Mouse (Mus musculus) left cerebral cortex, adult 2 months (tissue): ENCODE results near the gene Gm867. TPM values are rescaled to one million over a fixed set of nuclear protein-coding genes. Genes with fewer than 3 reads are reported as not detected.

Experiments used
- DNase-seq, 2 experiments: peaks; one replicate each; pipeline ENCODE4 v3.0.0; 2021 to 2022; ENCODE audit warnings: low spot score in 2 of 2, mixed read lengths in 1 of 2; ENCODE audit errors: extremely low spot score in 1 of 2
- H3K27ac ChIP-seq: fragments of 200-600 bp; 2 replicates; pipeline ENCODE4 v1.8.1; 2022
- H3K4me3 ChIP-seq: fragments of 200-600 bp; 2 replicates; pipeline ENCODE4 v1.8.1; 2022
- CTCF ChIP-seq: fragments of 200-600 bp; IDR thresholded peaks from 2 replicates; pipeline ENCODE4 v1.8.1; 2022; ENCODE audit warnings: antibody characterized with exemption, mild to moderate bottlenecking, moderate library complexity
- intact Hi-C: fragments of 180-260 bp; cut with DNase I; formaldehyde crosslinking; loops from one replicate; pipeline ENCODE4 v1.15.1; 2025
- total RNA-seq, 2 experiments: library from RNA; stranded (reverse); gene quantifications; 2 replicates each; pipeline ENCODE4 v1.2.3; 2021

Gene Gm867
- total RNA-seq, 2 experiments from 2014 or later, result 0.51 TPM; not detected in 1

GRCm38 (mm10) chr10:75934991-75935390 is 5.5 kb downstream of the Gm867 start:
- DNase-seq, result no peak
- no peak overlapping the region for H3K4me3 ChIP-seq
- H3K27ac ChIP-seq, result no peak overlapping the region
- intact Hi-C loops, result loop anchor here (5.0 kb wide), 1 partner anchor 38 kb away; no protein-coding TSS in a partner anchor
- TF ChIP-seq CTCF, result no peak

- no peak within 1 kb of the TSS for H3K27ac ChIP-seq
- intact Hi-C loops, result no loop called here
- H3K4me3 ChIP-seq, result peak within 1 kb of the TSS; percentile 59
- DNase-seq, result no peak
- no peak for TF ChIP-seq CTCF
These were observed 7.6 kb downstream of the Gm867 start, which contains the start of gene Chchd10 for GRCm38 (mm10) chr10:75932891-75933290. Gene Chchd10 (plus strand): TSS chr10:75933130.

GRCm38 (mm10) chr10:75932081-75932678 is 8.3 kb downstream of the Gm867 start:
- no peak for DNase-seq
- peak overlapping the region; percentile 59 for H3K4me3 ChIP-seq
- no peak for TF ChIP-seq CTCF
- intact Hi-C loops, result no loop called here
- no peak overlapping the region for H3K27ac ChIP-seq

- no peak for TF ChIP-seq CTCF
- DNase-seq, result no peak
- intact Hi-C loops, result no loop called here
- Histone ChIP-seq H3K4me3 (no peak overlapping the region), H3K27ac (no peak overlapping the region)
These were observed 9.2 kb downstream of the Gm867 start for GRCm38 (mm10) chr10:75931311-75931710.

GRCm38 (mm10) chr10:75930304-75930703 is 10.2 kb downstream of the Gm867 start:
- no peak overlapping the region for H3K4me3 ChIP-seq
- no peak overlapping the region for H3K27ac ChIP-seq
- no peak for DNase-seq
- no peak for TF ChIP-seq CTCF
- intact Hi-C loops, result no loop called here

GRCm38 (mm10) chr10:75926396-75926795 is 14.1 kb downstream of the Gm867 start:
- intact Hi-C loops, result no loop called here
- Histone ChIP-seq H3K27ac (no peak overlapping the region), H3K4me3 (no peak overlapping the region)
- no peak for DNase-seq
- no peak for TF ChIP-seq CTCF

GRCm38 (mm10) chr10:75924324-75924723 is 16.1 kb downstream of the Gm867 start:
- intact Hi-C loops, result no loop called here
- Histone ChIP-seq H3K27ac (no peak overlapping the region), H3K4me3 (no peak overlapping the region)
- peak; percentile 35 for TF ChIP-seq CTCF
- DNase-seq, result no peak

- H3K4me3 ChIP-seq, result peak overlapping the region; percentile 99
- DNase-seq, result peak in 1 of 2 experiments; percentile 52
- peak overlapping the region; percentile 100 for H3K27ac ChIP-seq
- intact Hi-C loops, result loop anchor here (1.0 to 2.0 kb wide), 2 partner anchors 25 to 29 kb away; no protein-coding TSS in a partner anchor
- no peak for TF ChIP-seq CTCF
These were observed 18.5 kb downstream of the Gm867 start for GRCm38 (mm10) chr10:75921726-75922560.

- H3K4me3 ChIP-seq, result peak within 1 kb of the TSS; percentile 99
- H3K27ac ChIP-seq, result peak within 1 kb of the TSS; percentile 100
- peak; percentile 95 for DNase-seq
- intact Hi-C loops, result loop anchor here (1.0 to 2.0 kb wide), 2 partner anchors 24 to 30 kb away; no protein-coding TSS in a partner anchor
- TF ChIP-seq CTCF, result no peak
These were observed 19.3 kb downstream of the Gm867 start, which contains the start of gene Smarcb1 for GRCm38 (mm10) chr10:75921026-75921725. Gene Smarcb1 (minus strand): TSS chr10:75921617.

- Histone ChIP-seq H3K4me3 (no peak overlapping the region), H3K27ac (no peak overlapping the region)
- intact Hi-C loops, result no loop called here
- no peak for DNase-seq
- TF ChIP-seq CTCF, result no peak
These were observed 21.4 kb downstream of the Gm867 start for GRCm38 (mm10) chr10:75919026-75919425.

GRCm38 (mm10) chr10:75916840-75917239 is 23.6 kb downstream of the Gm867 start:
- no peak overlapping the region for H3K27ac ChIP-seq
- H3K4me3 ChIP-seq, result no peak overlapping the region
- intact Hi-C loops, result no loop called here
- TF ChIP-seq CTCF, result no peak
- no peak for DNase-seq

- no peak for TF ChIP-seq CTCF
- no peak overlapping the region for H3K27ac ChIP-seq
- DNase-seq, result no peak
- H3K4me3 ChIP-seq, result no peak overlapping the region
- intact Hi-C loops, result no loop called here
These were observed 24.9 kb downstream of the Gm867 start for GRCm38 (mm10) chr10:75915557-75915956.
